Mouse (Mus musculus): Measurements from ENCODE around the gene Ubash3a. TPM values are rescaled to one million over a fixed set of nuclear protein-coding genes. Genes with fewer than 3 reads are reported as not detected.

The Ubash3a gene
- polyA plus RNA-seq, 1 experiment from 2014 or later: 0.37 TPM

GRCm38 (mm10) chr17:31276207-31276921 lies 68.7 kb downstream of the Ubash3a start:
- 25% methylated on average over 9 of the region's 9 CpGs for WGBS
- Histone ChIP-seq H3K4me3 (peak overlapping the region; percentile 47), H3K27me3 (no peaks in the 10 kb centered on the region), H3K4me1 (peaks cover 9% of the 10 kb centered on the region; the same call in 1 of the 2 replicates), H3K9ac (no peak overlapping the region; the same call in 1 of the 2 replicates), H3K9me3 (no peaks in the 10 kb centered on the region), H3K36me3 (no peaks in the 10 kb centered on the region), H3K4me2 (replicated peaks) (peak overlapping the region; percentile 87), H3K27ac (no peak overlapping the region)
- no peak for ATAC-seq (ENCODE audit: insufficient number of reproducible peaks, insufficient read depth, low FRiP score, low TSS enrichment)

- Histone ChIP-seq H3K36me3 (no peaks in the 10 kb centered on the region), H3K9ac (peak within 1 kb of the TSS; percentile 28; the same call in 1 of the 2 replicates), H3K4me1 (peaks cover 9% of the 10 kb centered on the region; the same call in 1 of the 2 replicates), H3K27me3 (no peaks in the 10 kb centered on the region), H3K27ac (no peak within 1 kb of the TSS), H3K9me3 (no peaks in the 10 kb centered on the region), H3K4me3 (peak within 1 kb of the TSS; percentile 47), H3K4me2 (replicated peaks) (peak within 1 kb of the TSS; percentile 87)
- 10% methylated on average over 44 of the region's 44 CpGs for WGBS
- ATAC-seq (ENCODE audit: insufficient number of reproducible peaks, insufficient read depth, low FRiP score, low TSS enrichment): peak; percentile 86
Observed at GRCm38 (mm10) chr17:31276922-31277918, 69.5 kb downstream of the Ubash3a start, which contains the start of gene Rsph1. Gene Rsph1, minus strand, starts transcription at chr17:31277383.

DNA sequence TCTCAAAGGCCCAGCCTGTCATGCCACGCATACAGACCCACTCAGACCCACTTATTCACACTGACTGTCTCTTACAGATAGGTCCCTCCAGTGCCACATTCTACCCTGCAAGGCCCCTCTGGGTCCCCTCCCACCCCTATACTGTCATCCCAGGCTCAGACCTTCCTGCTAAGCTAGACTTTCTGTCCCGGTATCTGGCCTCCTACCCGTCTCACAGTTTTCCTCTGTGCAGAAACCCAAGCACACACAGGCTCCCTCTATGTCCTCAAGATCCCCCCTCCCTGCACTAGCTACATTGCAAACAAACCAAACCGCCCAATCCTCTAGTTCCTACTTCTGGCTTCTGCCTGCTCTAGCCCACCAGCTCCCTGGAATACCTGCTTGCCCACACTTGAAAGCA lies 70.3 kb downstream of the Ubash3a start:
- WGBS: 78% methylated on average over 4 of the region's 4 CpGs
- Histone ChIP-seq H3K27ac (no peak overlapping the region), H3K27me3 (no peaks in the 10 kb centered on the region), H3K4me1 (peaks cover 9% of the 10 kb centered on the region; the same call in 1 of the 2 replicates), H3K4me3 (no peak overlapping the region), H3K4me2 (replicated peaks) (no peak overlapping the region), H3K36me3 (no peaks in the 10 kb centered on the region), H3K9ac (no peak overlapping the region), H3K9me3 (no peaks in the 10 kb centered on the region)
- ATAC-seq (ENCODE audit: insufficient number of reproducible peaks, insufficient read depth, low FRiP score, low TSS enrichment): no peak

DNA sequence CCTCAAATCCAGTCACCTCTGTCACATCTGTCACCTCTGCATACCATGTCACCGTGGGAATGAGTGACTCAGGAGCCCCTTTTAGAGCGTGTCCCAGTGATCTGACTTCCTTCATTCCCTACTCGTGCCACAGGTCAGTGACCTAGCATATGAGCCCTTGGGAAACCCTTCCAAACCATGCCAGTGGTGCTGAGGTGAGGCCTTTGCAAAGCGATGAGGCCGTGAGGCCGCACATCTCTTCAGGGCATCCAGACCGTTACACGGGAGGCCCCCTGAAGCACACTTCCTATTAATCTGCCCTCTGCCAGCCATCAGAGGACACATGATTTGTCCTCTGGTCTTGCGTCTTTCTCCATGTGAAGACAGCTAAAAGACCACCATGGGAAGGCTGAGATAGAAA lies 71.9 kb downstream of the Ubash3a start:
- Histone ChIP-seq H3K4me3 (no peak overlapping the region), H3K27ac (no peak overlapping the region), H3K36me3 (no peaks in the 10 kb centered on the region), H3K27me3 (no peaks in the 10 kb centered on the region), H3K4me1 (peaks cover 9% of the 10 kb centered on the region; the same call in 1 of the 2 replicates), H3K9ac (no peak overlapping the region), H3K9me3 (no peaks in the 10 kb centered on the region), H3K4me2 (replicated peaks) (no peak overlapping the region)
- no peak for ATAC-seq (ENCODE audit: insufficient number of reproducible peaks, insufficient read depth, low FRiP score, low TSS enrichment)
- 83% methylated on average over 9 of the region's 9 CpGs for WGBS

DNA sequence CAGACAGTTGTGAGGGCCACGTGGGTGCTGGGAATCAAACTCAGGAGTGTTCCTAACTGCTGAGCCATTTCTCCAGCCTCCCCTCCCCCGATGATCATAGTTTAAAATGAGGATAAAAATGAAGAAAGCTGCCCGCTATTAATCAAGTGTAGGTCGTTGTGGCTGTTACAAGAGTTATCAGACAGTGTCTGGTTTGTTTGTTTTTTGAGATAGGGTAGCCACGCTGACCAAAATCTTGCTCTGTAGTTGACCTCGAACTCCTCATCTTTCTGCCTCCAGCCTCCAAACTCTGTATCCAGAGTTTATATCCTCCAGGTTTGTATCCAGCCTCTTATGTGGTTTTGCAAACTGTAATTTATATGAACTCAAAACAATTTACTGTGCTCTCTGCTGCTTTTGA lies 72.6 kb downstream of the Ubash3a start:
- WGBS: 67% methylated on average over 6 of the region's 6 CpGs
- Histone ChIP-seq H3K4me2 (replicated peaks) (no peak overlapping the region), H3K27ac (no peak overlapping the region), H3K9me3 (no peaks in the 10 kb centered on the region), H3K9ac (no peak overlapping the region), H3K36me3 (no peaks in the 10 kb centered on the region), H3K4me3 (no peak overlapping the region), H3K4me1 (peaks cover 9% of the 10 kb centered on the region; the same call in 1 of the 2 replicates), H3K27me3 (no peaks in the 10 kb centered on the region)
- ATAC-seq (ENCODE audit: insufficient number of reproducible peaks, insufficient read depth, low FRiP score, low TSS enrichment): no peak

GRCm38 (mm10) chr17:31281830-31282686 lies 74.4 kb downstream of the Ubash3a start:
- peaks cover 5% of the 10 kb centered on the region; the same call in 1 of the 2 replicates for H3K4me1 ChIP-seq
- H3K27me3 ChIP-seq: no peaks in the 10 kb centered on the region
- ATAC-seq (ENCODE audit: insufficient number of reproducible peaks, insufficient read depth, low FRiP score, low TSS enrichment): no peak
- no peaks in the 10 kb centered on the region for H3K36me3 ChIP-seq
- WGBS: 39% methylated on average over 19 of the region's 19 CpGs
- H3K4me3 ChIP-seq: no peak overlapping the region
- no peak overlapping the region for H3K4me2 ChIP-seq (replicated peaks)
- H3K27ac ChIP-seq: no peak overlapping the region
- H3K9ac ChIP-seq: no peak overlapping the region
- H3K9me3 ChIP-seq: no peaks in the 10 kb centered on the region

DNA sequence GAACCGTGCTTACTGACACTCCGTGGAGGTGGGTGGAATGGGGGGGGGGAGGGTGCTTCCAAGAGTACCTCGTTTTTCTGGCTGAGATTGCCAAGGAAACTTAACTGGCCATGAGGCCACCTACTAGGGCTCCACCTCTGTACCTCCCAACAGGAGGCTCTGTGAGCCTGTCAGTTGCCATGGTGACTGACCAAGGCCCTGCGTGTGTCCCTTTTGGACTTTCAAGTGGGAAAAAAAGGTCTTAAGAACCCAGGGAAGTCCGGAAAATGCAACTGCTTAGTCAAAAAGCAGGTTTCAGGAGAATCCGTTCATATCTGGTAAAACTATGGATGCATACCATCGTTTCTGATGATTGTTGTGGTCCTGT lies 75.0 kb downstream of the Ubash3a start:
- 21% methylated on average over 7 of the region's 7 CpGs for WGBS
- Histone ChIP-seq H3K4me2 (replicated peaks) (no peak overlapping the region), H3K9ac (no peak overlapping the region), H3K4me3 (no peak overlapping the region), H3K9me3 (no peaks in the 10 kb centered on the region), H3K4me1 (no peaks in the 10 kb centered on the region), H3K27ac (no peak overlapping the region), H3K36me3 (no peaks in the 10 kb centered on the region), H3K27me3 (no peaks in the 10 kb centered on the region)
- ATAC-seq (ENCODE audit: insufficient number of reproducible peaks, insufficient read depth, low FRiP score, low TSS enrichment): no peak

GRCm38 (mm10) chr17:31285867-31286266 lies 78.2 kb downstream of the Ubash3a start:
- Histone ChIP-seq H3K27me3 (no peaks in the 10 kb centered on the region), H3K9ac (no peak overlapping the region), H3K27ac (no peak overlapping the region), H3K4me3 (no peak overlapping the region), H3K9me3 (no peaks in the 10 kb centered on the region), H3K36me3 (no peaks in the 10 kb centered on the region), H3K4me2 (replicated peaks) (no peak overlapping the region), H3K4me1 (no peaks in the 10 kb centered on the region)
- ATAC-seq (ENCODE audit: insufficient number of reproducible peaks, insufficient read depth, low FRiP score, low TSS enrichment): no peak
- 92% methylated on average over 2 of the region's 2 CpGs for WGBS

GRCm38 (mm10) chr17:31286492-31286891 lies 78.8 kb downstream of the Ubash3a start, which contains the start of gene Slc37a1:
Gene Slc37a1, plus strand, starts transcription at chr17:31286792.
- H3K9ac ChIP-seq: no peak within 1 kb of the TSS

GRCm38 (mm10) chr17:31287216-31287615 lies 79.5 kb downstream of the Ubash3a start:
- no peak overlapping the region for H3K9ac ChIP-seq
- no peak overlapping the region for H3K4me2 ChIP-seq (replicated peaks)
- WGBS: 85% methylated on average over 3 of the region's 3 CpGs
- H3K36me3 ChIP-seq: no peaks in the 10 kb centered on the region
- no peak overlapping the region for H3K4me3 ChIP-seq
- no peaks in the 10 kb centered on the region for H3K27me3 ChIP-seq
- H3K4me1 ChIP-seq: no peaks in the 10 kb centered on the region
- ATAC-seq (ENCODE audit: insufficient number of reproducible peaks, insufficient read depth, low FRiP score, low TSS enrichment): no peak
- H3K9me3 ChIP-seq: no peaks in the 10 kb centered on the region
- H3K27ac ChIP-seq: no peak overlapping the region

More at GRCm38 (mm10) chr17:31286492-31286891, 78.8 kb downstream of the Ubash3a start, which contains the start of gene Slc37a1:
- H3K36me3 ChIP-seq: no peaks in the 10 kb centered on the region
- H3K27me3 ChIP-seq: no peaks in the 10 kb centered on the region
- H3K4me3 ChIP-seq: no peak within 1 kb of the TSS
- no peak within 1 kb of the TSS for H3K27ac ChIP-seq
- 89% methylated on average over 1 of the region's 1 CpGs for WGBS
- no peak for ATAC-seq (ENCODE audit: insufficient number of reproducible peaks, insufficient read depth, low FRiP score, low TSS enrichment)
- no peaks in the 10 kb centered on the region for H3K9me3 ChIP-seq
- H3K4me1 ChIP-seq: no peaks in the 10 kb centered on the region
- H3K4me2 ChIP-seq (replicated peaks): no peak within 1 kb of the TSS
